Mouse (Mus musculus) erythroid progenitor cell, adult 5-6 weeks (primary cell): ENCODE measurements around the gene Nell2. TPM values are rescaled to one million over a fixed set of nuclear protein-coding genes. Genes with fewer than 3 reads are reported as not detected.

Source experiments
- ATAC-seq: replicated peaks from 2 replicates; pipeline ENCODE4 v1.8.0; 2016; ENCODE audit warnings: moderate number of reproducible peaks, mild to moderate bottlenecking, moderate TSS enrichment, inconsistent platforms; ENCODE audit not compliant: poor library complexity, low FRiP score, severe bottlenecking
- total RNA-seq, 2 experiments: library from RNA; stranded (forward) in 1 of 2; stranded (reverse) in 1 of 2; fragments of 150-400 nt in 1 of 2; fragments of 186-747, 209-891 nt in 1 of 2; gene quantifications; 2 replicates each; pipeline versions ENCODE4 v1.2.3 to v1.2.4; 2015 to 2017; ENCODE audit warnings: low replicate concordance in 2 of 2

Gene Nell2
- total RNA-seq, 2 experiments from 2014 or later, result not detected

- no peak for ATAC-seq
These were observed 147.5 kb downstream of the Nell2 start for GRCm38 (mm10) chr15:95380859-95381258.

- ATAC-seq, result no peak
These were observed 157.5 kb downstream of the Nell2 start for GRCm38 (mm10) chr15:95370720-95371395.

- ATAC-seq, result no peak
These were observed 160.2 kb downstream of the Nell2 start for GRCm38 (mm10) chr15:95368185-95368584.

GRCm38 (mm10) chr15:95366506-95366905, 161.9 kb downstream of the Nell2 start:
- ATAC-seq, result no peak

GRCm38 (mm10) chr15:95354806-95355205, 173.6 kb downstream of the Nell2 start:
- ATAC-seq, result no peak

GRCm38 (mm10) chr15:95334323-95335296, 193.7 kb downstream of the Nell2 start:
- no peak for ATAC-seq

GRCm38 (mm10) chr15:95333229-95333628, 195.1 kb downstream of the Nell2 start:
- ATAC-seq, result no peak

- ATAC-seq, result no peak
These were observed 197.4 kb downstream of the Nell2 start for GRCm38 (mm10) chr15:95330926-95331325.

GRCm38 (mm10) chr15:95322744-95323143, 205.6 kb downstream of the Nell2 start:
- no peak for ATAC-seq

- ATAC-seq, result no peak
These were observed 211.7 kb downstream of the Nell2 start for GRCm38 (mm10) chr15:95316626-95317025.

GRCm38 (mm10) chr15:95314808-95315145, 213.6 kb downstream of the Nell2 start:
- no peak for ATAC-seq

- ATAC-seq, result no peak
These were observed 214.1 kb downstream of the Nell2 start for GRCm38 (mm10) chr15:95314121-95314807.

GRCm38 (mm10) chr15:95313286-95313685, 215.1 kb downstream of the Nell2 start:
- ATAC-seq, result no peak

GRCm38 (mm10) chr15:95304102-95304501, 224.3 kb downstream of the Nell2 start:
- no peak for ATAC-seq

GRCm38 (mm10) chr15:95296561-95296960, 231.8 kb downstream of the Nell2 start:
- no peak for ATAC-seq

GRCm38 (mm10) chr15:95289047-95289446, 239.3 kb downstream of the Nell2 start:
- no peak for ATAC-seq

- ATAC-seq, result no peak
These were observed 243.2 kb downstream of the Nell2 start for GRCm38 (mm10) chr15:95285199-95285598.

GRCm38 (mm10) chr15:95280986-95281385, 247.4 kb downstream of the Nell2 start:
- ATAC-seq, result no peak

- no peak for ATAC-seq
These were observed 250.4 kb downstream of the Nell2 start for GRCm38 (mm10) chr15:95278001-95278400.

- no peak for ATAC-seq
These were observed 251.8 kb downstream of the Nell2 start for GRCm38 (mm10) chr15:95276556-95276955.
